Mouse (Mus musculus): ENCODE measurements at regions not wholly inside any gene's neighbourhood (a gene's known extent, or its start where the extent isn't known, plus 50 kb on each side); places are given as distances from the start of the nearest gene placed in this dataset.

DNA sequence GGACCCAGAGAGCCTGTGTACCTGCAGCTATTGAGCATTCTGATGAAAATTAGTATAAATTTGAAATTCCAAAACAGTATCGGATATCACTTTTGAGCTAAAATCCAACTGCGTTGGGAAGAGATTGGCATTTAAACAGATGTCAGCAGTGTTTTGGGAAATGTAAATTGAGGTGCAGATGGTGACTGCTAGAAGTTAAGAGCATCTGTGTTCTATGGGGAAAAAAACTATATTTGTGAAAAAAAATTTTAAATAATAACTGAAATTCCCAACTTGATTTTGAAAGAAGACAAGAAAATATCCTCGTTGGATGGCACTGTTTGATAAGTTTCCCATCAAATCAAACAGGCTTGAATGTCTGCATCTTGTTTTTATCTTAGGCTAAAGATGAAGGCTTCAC, 286.9 kb upstream of the G2e3 start:
- H3K27ac ChIP-seq (replicated peaks), result no peak overlapping the region
- H3K4me2 ChIP-seq (replicated peaks), result no peak overlapping the region
- no peak overlapping the region for H3K4me3 ChIP-seq (replicated peaks)
- no peaks in the 10 kb centered on the region for H3K9me3 ChIP-seq (replicated peaks)
- no peak overlapping the region for H3K9ac ChIP-seq
- no peaks in the 10 kb centered on the region for H3K36me3 ChIP-seq
- WGBS, result 64% methylated on average over 3 of the region's 3 CpGs
- no peaks in the 10 kb centered on the region for H3K27me3 ChIP-seq
- no peaks in the 10 kb centered on the region for H3K4me1 ChIP-seq
- no peak for ATAC-seq (ENCODE audit: insufficient number of reproducible peaks, low FRiP score, low TSS enrichment, low read depth)

DNA sequence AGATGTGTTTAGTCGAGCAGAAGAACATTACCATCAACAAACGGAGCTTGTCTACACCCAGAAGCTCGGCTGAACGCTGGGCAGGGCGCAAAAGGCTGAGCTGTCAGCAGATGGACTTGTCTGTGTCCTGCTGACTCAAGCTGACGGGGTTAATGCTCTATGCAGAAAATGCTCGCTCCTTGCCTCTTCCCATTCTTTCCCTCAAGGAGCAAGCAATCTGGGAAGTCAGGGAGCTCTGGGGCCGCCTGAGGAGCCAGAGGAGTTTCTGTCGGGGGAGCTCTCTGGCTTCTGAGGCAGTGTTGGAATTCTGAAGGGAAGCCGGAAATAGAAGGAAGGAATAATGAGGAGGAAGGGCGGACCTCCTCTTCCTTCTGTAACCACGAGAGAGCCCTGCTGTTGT, 289.3 kb upstream of the G2e3 start:
- peak overlapping the region; percentile 21 for H3K4me2 ChIP-seq (replicated peaks)
- no peaks in the 10 kb centered on the region for H3K9me3 ChIP-seq (replicated peaks)
- H3K9ac ChIP-seq, result no peak overlapping the region
- H3K27ac ChIP-seq (replicated peaks), result no peak overlapping the region
- H3K36me3 ChIP-seq, result no peaks in the 10 kb centered on the region
- H3K4me1 ChIP-seq, result no peaks in the 10 kb centered on the region
- H3K4me3 ChIP-seq (replicated peaks), result no peak overlapping the region
- ATAC-seq (ENCODE audit: insufficient number of reproducible peaks, low FRiP score, low TSS enrichment, low read depth), result no peak
- WGBS, result 26% methylated on average over 12 of the region's 12 CpGs
- H3K27me3 ChIP-seq, result no peaks in the 10 kb centered on the region

GRCm38 (mm10) chr12:51058104-51058503, 289.8 kb upstream of the G2e3 start:
- H3K4me1 ChIP-seq, result no peaks in the 10 kb centered on the region
- no peak overlapping the region for H3K27ac ChIP-seq (replicated peaks)
- no peak for ATAC-seq (ENCODE audit: insufficient number of reproducible peaks, low FRiP score, low TSS enrichment, low read depth)
- no peaks in the 10 kb centered on the region for H3K36me3 ChIP-seq
- no peak overlapping the region for H3K4me2 ChIP-seq (replicated peaks)
- H3K4me3 ChIP-seq (replicated peaks), result no peak overlapping the region
- H3K9ac ChIP-seq, result no peak overlapping the region
- H3K27me3 ChIP-seq, result no peaks in the 10 kb centered on the region
- H3K9me3 ChIP-seq (replicated peaks), result no peaks in the 10 kb centered on the region
- 70% methylated on average over 10 of the region's 10 CpGs for WGBS

DNA sequence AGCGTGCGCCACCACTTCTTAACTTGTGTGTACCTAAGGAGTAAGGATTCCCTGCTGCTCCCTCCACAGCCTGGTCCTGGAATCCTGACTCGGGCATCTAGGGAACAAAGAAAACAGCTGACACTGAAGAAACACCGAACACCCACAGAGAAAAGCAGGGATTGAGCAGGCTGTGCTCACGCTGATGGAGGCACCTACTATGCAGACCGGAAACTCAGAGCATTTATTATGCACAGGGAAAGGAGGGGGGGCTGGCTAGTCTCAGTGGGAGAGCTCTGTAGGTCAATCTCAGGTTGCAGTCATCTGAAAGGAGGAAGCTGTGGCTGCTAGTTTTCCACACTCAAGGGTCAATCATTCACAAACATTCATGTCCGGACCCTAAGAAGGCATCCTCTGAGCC, 300.7 kb upstream of the G2e3 start:
- no peak overlapping the region for H3K4me2 ChIP-seq (replicated peaks)
- no peaks in the 10 kb centered on the region for H3K4me1 ChIP-seq
- WGBS, result 57% methylated on average over 7 of the region's 7 CpGs
- no peak overlapping the region for H3K4me3 ChIP-seq (replicated peaks)
- H3K27ac ChIP-seq (replicated peaks), result no peak overlapping the region
- no peaks in the 10 kb centered on the region for H3K36me3 ChIP-seq
- no peak for ATAC-seq (ENCODE audit: insufficient number of reproducible peaks, low FRiP score, low TSS enrichment, low read depth)
- no peak overlapping the region for H3K9ac ChIP-seq
- H3K9me3 ChIP-seq (replicated peaks), result no peaks in the 10 kb centered on the region
- H3K27me3 ChIP-seq, result no peaks in the 10 kb centered on the region

DNA sequence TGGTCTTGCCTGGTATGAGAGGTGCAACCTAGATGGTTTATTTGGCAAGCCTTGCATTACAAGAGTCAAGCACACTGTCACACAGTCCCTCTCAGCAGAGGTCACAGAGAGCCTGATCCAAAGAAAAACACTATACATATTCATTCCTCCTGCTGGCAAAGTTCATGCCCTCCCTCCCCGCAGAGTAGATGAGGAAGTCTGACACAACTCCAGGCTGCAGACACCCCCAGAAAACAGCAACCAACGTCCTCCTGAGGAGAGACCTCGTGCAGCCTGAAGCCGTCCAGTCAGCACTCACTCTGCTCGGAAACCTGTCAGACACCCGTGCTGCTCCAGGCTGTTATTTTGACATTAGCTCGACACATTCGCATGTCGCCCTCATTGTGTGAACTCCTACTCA, 302.4 kb upstream of the G2e3 start:
- Histone ChIP-seq H3K4me3 (replicated peaks) (no peak overlapping the region), H3K9me3 (replicated peaks) (no peaks in the 10 kb centered on the region), H3K36me3 (no peaks in the 10 kb centered on the region), H3K4me2 (replicated peaks) (no peak overlapping the region), H3K27me3 (no peaks in the 10 kb centered on the region), H3K9ac (no peak overlapping the region), H3K4me1 (no peaks in the 10 kb centered on the region), H3K27ac (replicated peaks) (no peak overlapping the region)
- 33% methylated on average over 9 of the region's 9 CpGs for WGBS
- ATAC-seq (ENCODE audit: insufficient number of reproducible peaks, low FRiP score, low TSS enrichment, low read depth), result no peak

DNA sequence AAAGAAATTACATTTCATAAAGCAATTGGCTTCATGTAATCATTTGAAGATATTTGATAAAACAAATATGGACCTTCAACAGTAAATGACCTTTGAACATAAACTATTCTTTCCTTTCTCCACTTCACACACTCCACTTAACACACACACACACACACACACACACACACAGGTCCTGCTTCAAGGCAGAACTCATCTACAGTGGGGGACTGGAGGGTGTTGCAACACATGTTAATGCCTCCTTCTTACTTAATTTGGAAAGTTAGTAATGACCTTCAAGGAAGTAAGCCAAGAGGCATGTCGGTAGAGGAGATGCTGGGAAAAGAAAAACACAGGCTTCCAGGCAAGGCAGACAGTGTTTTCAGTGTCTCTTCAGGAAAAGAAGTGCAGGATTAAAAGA, 302.8 kb upstream of the G2e3 start:
- Histone ChIP-seq H3K4me1 (no peaks in the 10 kb centered on the region), H3K9me3 (replicated peaks) (no peaks in the 10 kb centered on the region), H3K27me3 (no peaks in the 10 kb centered on the region), H3K4me3 (replicated peaks) (no peak overlapping the region), H3K36me3 (no peaks in the 10 kb centered on the region), H3K9ac (no peak overlapping the region), H3K4me2 (replicated peaks) (no peak overlapping the region), H3K27ac (replicated peaks) (no peak overlapping the region)
- 23% methylated on average over 1 of the region's 1 CpGs for WGBS
- ATAC-seq (ENCODE audit: insufficient number of reproducible peaks, low FRiP score, low TSS enrichment, low read depth), result no peak

DNA sequence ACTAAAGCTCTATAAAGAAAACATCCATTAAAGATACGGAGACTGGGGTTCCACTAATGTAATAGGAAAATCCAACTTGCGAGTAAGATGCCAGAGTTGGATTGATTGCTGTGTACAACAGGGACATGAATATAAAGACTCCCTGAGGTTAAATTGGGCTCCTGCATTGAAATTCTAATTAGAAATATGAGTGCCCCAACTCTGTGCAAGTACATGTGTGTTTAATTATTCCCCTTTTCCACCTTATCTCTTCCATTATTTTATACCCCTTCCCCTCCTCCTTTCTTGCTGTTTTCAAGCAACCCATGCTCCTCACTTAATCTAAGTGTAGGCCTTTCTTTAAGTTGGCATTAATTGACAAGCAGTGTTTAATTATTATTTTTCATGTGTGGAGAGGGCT, 315.7 kb upstream of the G2e3 start:
- Histone ChIP-seq H3K9ac (no peak overlapping the region), H3K27ac (replicated peaks) (no peak overlapping the region), H3K4me1 (no peaks in the 10 kb centered on the region), H3K9me3 (replicated peaks) (no peaks in the 10 kb centered on the region), H3K36me3 (no peaks in the 10 kb centered on the region), H3K27me3 (peaks cover 3% of the 10 kb centered on the region; the same call in 1 of the 2 replicates), H3K4me3 (replicated peaks) (no peak overlapping the region), H3K4me2 (replicated peaks) (no peak overlapping the region)
- WGBS, result 73% methylated on average over 2 of the region's 2 CpGs
- ATAC-seq (ENCODE audit: insufficient number of reproducible peaks, low FRiP score, low TSS enrichment, low read depth), result no peak

- H3K27ac ChIP-seq (replicated peaks), result no peak overlapping the region
- no peak overlapping the region for H3K9ac ChIP-seq
- H3K4me1 ChIP-seq, result no peaks in the 10 kb centered on the region
- H3K36me3 ChIP-seq, result no peaks in the 10 kb centered on the region
- H3K4me2 ChIP-seq (replicated peaks), result no peak overlapping the region
- ATAC-seq (ENCODE audit: insufficient number of reproducible peaks, low FRiP score, low TSS enrichment, low read depth), result no peak
- H3K27me3 ChIP-seq, result peaks cover 3% of the 10 kb centered on the region; the same call in 1 of the 2 replicates
- no peak overlapping the region for H3K4me3 ChIP-seq (replicated peaks)
- 24% methylated on average over 10 of the region's 10 CpGs for WGBS
- no peaks in the 10 kb centered on the region for H3K9me3 ChIP-seq (replicated peaks)
These were observed 319.2 kb upstream of the G2e3 start for GRCm38 (mm10) chr12:51028601-51029174.

DNA sequence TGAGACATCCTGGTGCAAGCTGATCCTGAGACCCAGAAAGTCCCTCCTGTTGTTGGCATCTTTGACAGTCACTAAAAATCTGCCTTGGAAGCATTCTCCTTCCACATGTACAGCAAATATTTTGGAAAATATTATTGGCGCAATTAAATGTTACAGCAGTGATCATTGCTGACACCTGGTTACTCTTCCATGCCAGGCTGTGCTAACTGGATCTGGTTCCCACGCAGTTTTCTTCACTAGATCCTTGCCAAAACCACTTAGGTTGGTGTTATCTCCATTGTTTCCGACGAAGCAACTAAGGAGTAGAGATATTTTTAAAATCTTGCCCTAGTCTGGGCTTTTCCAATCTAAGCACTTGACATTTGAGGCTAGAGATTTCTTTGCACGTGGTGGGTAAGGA, 321.8 kb upstream of the G2e3 start:
- Histone ChIP-seq H3K4me3 (replicated peaks) (no peak overlapping the region), H3K36me3 (no peaks in the 10 kb centered on the region), H3K27ac (replicated peaks) (no peak overlapping the region), H3K4me2 (replicated peaks) (no peak overlapping the region), H3K9ac (no peak overlapping the region), H3K27me3 (peaks cover 3% of the 10 kb centered on the region; the same call in 1 of the 2 replicates), H3K9me3 (replicated peaks) (no peaks in the 10 kb centered on the region), H3K4me1 (no peaks in the 10 kb centered on the region)
- 73% methylated on average over 5 of the region's 5 CpGs for WGBS
- no peak for ATAC-seq (ENCODE audit: insufficient number of reproducible peaks, low FRiP score, low TSS enrichment, low read depth)

DNA sequence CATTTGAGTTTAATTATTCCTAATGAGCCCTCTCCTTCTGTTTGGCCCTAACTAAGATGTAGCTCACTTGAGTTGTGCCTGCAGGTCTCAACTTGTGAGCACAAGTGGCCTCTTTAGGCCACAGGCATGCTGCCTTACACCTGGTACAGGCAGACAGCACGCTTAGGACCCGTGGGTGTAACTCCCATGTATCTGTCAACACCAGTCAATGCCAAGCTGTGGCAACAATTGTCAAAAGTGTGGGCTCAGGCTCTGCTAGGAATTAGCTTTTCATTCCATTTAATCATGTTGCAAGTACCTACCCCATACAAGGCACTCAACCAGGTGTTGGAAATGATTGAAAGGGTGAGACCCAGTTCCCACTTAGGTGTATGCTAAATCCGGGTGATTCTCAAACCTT, 322.3 kb upstream of the G2e3 start:
- H3K4me3 ChIP-seq (replicated peaks), result no peak overlapping the region
- H3K9ac ChIP-seq, result no peak overlapping the region
- whole genome bisulfite sequencing, result 61% methylated on average over 3 of the region's 3 CpGs
- H3K27me3 ChIP-seq, result peaks cover 3% of the 10 kb centered on the region; the same call in 1 of the 2 replicates
- no peak overlapping the region for H3K27ac ChIP-seq (replicated peaks)
- H3K9me3 ChIP-seq (replicated peaks), result no peaks in the 10 kb centered on the region
- no peaks in the 10 kb centered on the region for H3K4me1 ChIP-seq
- H3K36me3 ChIP-seq, result no peaks in the 10 kb centered on the region
- ATAC-seq (ENCODE audit: insufficient number of reproducible peaks, low FRiP score, low TSS enrichment, low read depth), result no peak
- H3K4me2 ChIP-seq (replicated peaks), result no peak overlapping the region

GRCm38 (mm10) chr12:51024057-51024743, 323.7 kb upstream of the G2e3 start:
- H3K36me3 ChIP-seq, result no peaks in the 10 kb centered on the region
- H3K4me3 ChIP-seq (replicated peaks), result no peak overlapping the region
- 88% methylated on average over 3 of the region's 3 CpGs for WGBS
- peaks cover 3% of the 10 kb centered on the region; the same call in 1 of the 2 replicates for H3K27me3 ChIP-seq
- no peak overlapping the region for H3K27ac ChIP-seq (replicated peaks)
- H3K9ac ChIP-seq, result no peak overlapping the region
- no peaks in the 10 kb centered on the region for H3K9me3 ChIP-seq (replicated peaks)
- no peaks in the 10 kb centered on the region for H3K4me1 ChIP-seq
- ATAC-seq (ENCODE audit: insufficient number of reproducible peaks, low FRiP score, low TSS enrichment, low read depth), result peak; percentile 84
- H3K4me2 ChIP-seq (replicated peaks), result no peak overlapping the region

GRCm38 (mm10) chr12:51018185-51018584, 329.7 kb upstream of the G2e3 start:
- H3K4me2 ChIP-seq (replicated peaks), result no peak overlapping the region
- WGBS, result 73% methylated on average over 5 of the region's 5 CpGs
- no peaks in the 10 kb centered on the region for H3K4me1 ChIP-seq
- H3K27ac ChIP-seq (replicated peaks), result no peak overlapping the region
- no peaks in the 10 kb centered on the region for H3K9me3 ChIP-seq (replicated peaks)
- H3K36me3 ChIP-seq, result no peaks in the 10 kb centered on the region
- H3K27me3 ChIP-seq, result no peaks in the 10 kb centered on the region
- no peak overlapping the region for H3K4me3 ChIP-seq (replicated peaks)
- H3K9ac ChIP-seq, result no peak overlapping the region
- no peak for ATAC-seq (ENCODE audit: insufficient number of reproducible peaks, low FRiP score, low TSS enrichment, low read depth)

Measured in embryonic facial prominence, embryonic 15.5 days (tissue).